Mouse (Mus musculus) brown adipose tissue, adult 24 weeks (tissue): ENCODE results near the gene Ostf1. TPM values are rescaled to one million over a fixed set of nuclear protein-coding genes. Genes with fewer than 3 reads are reported as not detected.

Experiments
- H3K27ac ChIP-seq: fragments of 200-500 bp; replicated peaks from 2 replicates; pipeline ENCODE4 v1.5.1; 2012; ENCODE audit warnings: low read depth, mild to moderate bottlenecking, low read length
- H3K4me1 ChIP-seq: fragments of 200-500 bp; 2 replicates; pipeline ENCODE4 v1.6.1; 2012; ENCODE audit warnings: low read length, mixed read lengths; ENCODE audit not compliant: control insufficient read depth, insufficient read depth, insufficient read length
- H3K4me3 ChIP-seq: fragments of 200-500 bp; 2 replicates; pipeline ENCODE4 v1.5.1; 2012; ENCODE audit warnings: low read depth, mild to moderate bottlenecking, low read length, moderate library complexity; ENCODE audit not compliant: insufficient read depth
- polyA plus RNA-seq: library from polyadenylated mRNA; stranded (reverse); fragments of >200 nt; gene quantifications from 2 replicates; pipeline ENCODE4 v1.2.4, GENCODE M21; 2012; ENCODE audit not compliant: missing spikeins, insufficient read depth, insufficient read length

Gene Ostf1
- polyA plus RNA-seq, 1 experiment = 92.4 TPM

DNA sequence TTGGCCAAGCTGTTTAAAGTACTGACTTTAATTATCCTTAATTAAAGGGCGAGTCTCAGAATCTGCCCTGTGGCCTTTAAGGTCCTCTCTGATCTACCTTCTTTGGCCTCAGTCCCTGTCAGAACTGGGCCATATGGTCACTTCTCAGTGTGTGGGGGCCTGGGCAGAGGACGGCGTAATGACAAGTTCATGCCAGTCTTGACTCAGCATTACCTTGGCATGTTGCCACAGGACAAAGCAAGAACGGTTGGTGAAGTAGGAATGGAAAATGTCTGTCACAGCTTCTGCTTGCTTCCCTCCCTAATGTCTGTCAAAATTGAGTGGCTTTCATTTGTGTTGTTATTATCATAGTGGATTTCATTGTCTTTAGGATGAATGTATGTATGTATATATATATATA is 21.0 kb upstream of the Ostf1 start:
- Histone ChIP-seq H3K4me1 (no peaks in the 10 kb centered on the region), H3K27ac (no peak overlapping the region), H3K4me3 (no peak overlapping the region)

DNA sequence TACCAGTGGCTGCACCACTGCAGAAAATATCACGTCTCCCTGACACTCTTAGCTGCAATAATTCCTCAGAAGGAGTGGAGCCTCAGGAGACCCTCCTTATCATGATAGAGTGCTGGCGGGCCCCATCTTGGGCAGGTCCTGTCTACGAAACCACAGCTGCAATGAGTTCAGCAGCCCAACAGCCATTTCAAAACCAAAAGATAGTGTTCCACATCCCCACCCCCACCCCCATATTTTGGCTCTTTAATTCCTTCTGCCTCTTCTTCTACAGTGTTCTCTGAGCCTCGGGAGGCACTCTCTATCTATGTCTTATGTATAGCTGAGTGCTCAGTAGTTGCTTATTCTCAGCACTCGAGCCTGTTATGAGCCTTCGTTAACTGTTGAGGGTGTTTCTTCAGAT is 18.9 kb upstream of the Ostf1 start:
- Histone ChIP-seq H3K4me3 (no peak overlapping the region), H3K27ac (no peak overlapping the region), H3K4me1 (no peaks in the 10 kb centered on the region)

GRCm38 (mm10) chr19:18649955-18650354 is 18.3 kb upstream of the Ostf1 start:
- no peak overlapping the region for H3K27ac ChIP-seq
- no peaks in the 10 kb centered on the region for H3K4me1 ChIP-seq
- no peak overlapping the region for H3K4me3 ChIP-seq

- H3K4me1 ChIP-seq = no peaks in the 10 kb centered on the region
- H3K4me3 ChIP-seq = no peak overlapping the region
- no peak overlapping the region for H3K27ac ChIP-seq
These were observed 16.9 kb upstream of the Ostf1 start for GRCm38 (mm10) chr19:18648558-18648945.

GRCm38 (mm10) chr19:18647775-18648557 is 16.3 kb upstream of the Ostf1 start:
- H3K27ac ChIP-seq = no peak overlapping the region
- no peak overlapping the region for H3K4me3 ChIP-seq
- no peaks in the 10 kb centered on the region for H3K4me1 ChIP-seq

- no peak overlapping the region for H3K27ac ChIP-seq
These were observed 15.3 kb upstream of the Ostf1 start for GRCm38 (mm10) chr19:18646853-18647420.

DNA sequence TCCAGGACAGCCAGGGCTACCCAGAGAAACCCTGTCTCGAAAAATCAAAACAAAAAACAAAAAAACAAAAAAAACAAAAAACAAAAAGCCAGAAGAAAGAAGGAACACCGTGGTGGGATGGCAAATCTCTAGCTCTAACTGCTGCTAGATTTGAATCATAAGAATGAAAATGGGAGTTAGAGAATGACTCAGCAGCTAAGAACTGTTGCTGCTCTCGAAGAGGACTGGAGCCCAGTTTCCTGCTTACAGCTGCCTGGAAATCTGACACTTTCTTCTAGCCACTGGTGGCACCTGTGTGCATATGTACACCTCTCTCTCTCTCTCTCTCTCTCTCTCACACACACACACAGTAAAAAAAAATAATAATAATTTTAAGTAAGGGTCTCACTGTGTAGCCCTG is 14.8 kb upstream of the Ostf1 start:
- Histone ChIP-seq H3K4me1 (no peaks in the 10 kb centered on the region), H3K27ac (no peak overlapping the region), H3K4me3 (no peak overlapping the region)

More at GRCm38 (mm10) chr19:18646853-18647420, 15.3 kb upstream of the Ostf1 start:
- no peak overlapping the region for H3K4me3 ChIP-seq
- H3K4me1 ChIP-seq = no peaks in the 10 kb centered on the region

DNA sequence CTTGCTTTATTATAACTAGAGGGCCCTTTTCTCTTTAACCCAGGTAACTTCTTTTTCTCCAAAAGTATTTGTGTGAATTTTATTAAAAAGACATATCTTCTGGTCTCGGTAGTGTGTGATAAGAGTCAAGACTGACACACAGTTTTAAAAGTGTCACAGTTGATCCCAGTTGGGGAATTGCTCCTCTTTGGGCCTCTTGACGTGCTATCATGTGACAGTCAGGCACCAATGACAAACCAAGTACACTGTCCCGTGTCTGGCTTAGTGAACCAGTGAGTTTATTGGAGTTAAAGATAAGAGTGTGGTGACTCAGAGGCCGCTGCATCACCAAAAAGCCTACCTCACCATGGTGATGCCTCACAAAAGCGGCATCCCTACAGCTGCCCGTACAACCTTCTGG is 12.5 kb upstream of the Ostf1 start:
- H3K27ac ChIP-seq = no peak overlapping the region
- H3K4me3 ChIP-seq = no peak overlapping the region
- no peaks in the 10 kb centered on the region for H3K4me1 ChIP-seq

DNA sequence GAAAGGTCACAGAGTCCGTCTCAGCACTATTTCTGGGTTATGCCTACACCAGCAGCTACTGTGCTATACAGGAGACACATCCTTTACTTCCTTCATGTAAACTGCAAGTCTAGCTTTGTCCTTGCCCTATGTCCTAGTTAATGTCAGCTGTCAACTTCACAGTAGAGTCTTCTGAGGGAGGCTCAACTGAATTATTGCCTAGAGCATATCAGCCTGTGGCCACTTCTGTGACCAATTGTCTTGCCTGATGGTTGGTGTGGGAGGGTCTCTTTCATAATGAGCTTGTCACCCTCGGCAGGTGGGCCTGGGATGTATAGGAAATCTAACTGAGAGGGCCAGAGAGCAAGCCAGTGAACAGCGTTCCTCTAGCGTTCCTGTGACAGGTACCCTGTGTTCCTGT is 11.8 kb upstream of the Ostf1 start:
- Histone ChIP-seq H3K4me1 (no peaks in the 10 kb centered on the region), H3K27ac (no peak overlapping the region), H3K4me3 (no peak overlapping the region)

GRCm38 (mm10) chr19:18641001-18641400 is 9.4 kb upstream of the Ostf1 start:
- Histone ChIP-seq H3K4me3 (no peak overlapping the region), H3K4me1 (peaks cover 3% of the 10 kb centered on the region; the same call in 1 of the 2 replicates), H3K27ac (no peak overlapping the region; the same call in 1 of the 2 replicates)

- H3K4me3 ChIP-seq = no peak overlapping the region
- no peak overlapping the region for H3K27ac ChIP-seq
- peaks cover 3% of the 10 kb centered on the region; the same call in 1 of the 2 replicates for H3K4me1 ChIP-seq
These were observed 7.9 kb upstream of the Ostf1 start for GRCm38 (mm10) chr19:18639552-18639951.

- H3K27ac ChIP-seq = no peak overlapping the region
- peaks cover 3% of the 10 kb centered on the region; the same call in 1 of the 2 replicates for H3K4me1 ChIP-seq
- no peak overlapping the region for H3K4me3 ChIP-seq
These were observed 7.3 kb upstream of the Ostf1 start for GRCm38 (mm10) chr19:18638949-18639348.

- Histone ChIP-seq H3K4me3 (no peak overlapping the region), H3K27ac (no peak overlapping the region), H3K4me1 (peaks cover 5% of the 10 kb centered on the region; the same call in 1 of the 2 replicates)
These were observed 6.3 kb upstream of the Ostf1 start for GRCm38 (mm10) chr19:18637954-18638353.

DNA sequence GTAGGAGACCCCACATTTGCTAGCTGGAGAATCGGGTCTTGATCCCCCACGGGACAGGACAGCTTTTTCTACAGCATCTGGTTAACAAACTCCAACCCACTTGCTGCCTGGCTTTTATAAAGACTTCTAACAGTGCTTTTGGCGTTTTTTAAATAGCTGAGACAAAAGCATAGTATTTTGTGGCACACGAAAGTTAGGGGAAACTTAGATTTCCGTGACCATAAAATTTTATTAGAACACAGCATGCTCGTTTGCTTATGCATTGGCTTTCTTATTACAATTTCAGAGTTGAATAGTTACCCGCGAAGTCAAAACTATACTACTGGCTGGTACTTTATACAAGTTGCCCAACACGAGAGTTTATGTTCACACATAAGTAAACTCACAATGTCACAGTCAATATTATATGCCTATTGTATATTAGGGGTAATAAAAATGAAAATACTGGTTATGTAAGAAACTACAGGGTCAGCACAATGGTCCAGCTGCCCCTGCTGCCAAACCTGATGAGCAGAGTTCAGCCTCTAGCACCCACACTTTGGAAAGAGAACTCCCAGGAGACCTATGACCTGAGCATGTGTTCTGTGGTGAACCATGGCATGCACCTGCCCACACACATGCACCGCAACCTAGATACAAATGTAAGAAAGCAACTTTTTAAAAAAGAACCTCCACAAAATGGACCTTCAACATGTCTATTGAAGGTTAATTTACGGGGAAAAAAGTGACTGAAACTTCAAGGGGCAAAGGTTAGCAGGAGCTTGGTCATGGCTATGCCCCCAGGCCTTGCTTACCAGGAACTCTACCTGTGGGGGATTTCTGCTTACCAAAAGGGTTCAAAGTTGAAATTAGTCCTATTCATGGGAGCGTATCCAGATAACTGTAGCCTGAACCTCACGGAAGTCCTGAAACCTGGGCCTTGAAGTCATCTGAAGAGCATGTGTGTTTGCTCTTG is 885 bp upstream of the Ostf1 start:
- Histone ChIP-seq H3K27ac (no peak overlapping the region), H3K4me3 (peak overlapping the region; percentile 64), H3K4me1 (peaks cover 11% of the 10 kb centered on the region; the same call in 1 of the 2 replicates)

- Histone ChIP-seq H3K4me3 (peak overlapping the region; percentile 95), H3K27ac (peak overlapping the region; percentile 87), H3K4me1 (peaks cover 11% of the 10 kb centered on the region; the same call in 1 of the 2 replicates)
These were observed 421 bp downstream of the Ostf1 start for GRCm38 (mm10) chr19:18631161-18631643.
